8 mouse cellular contexts compared by ENCODE assay signal in genomic region chr17:34117421-34118112, GRCm38 (mm10). TPM values are rescaled to one million over a fixed set of nuclear protein-coding genes. Genes with fewer than 3 reads are reported as not detected.
A peak's percentile ranks its signal among the peaks of the same experiment; 100 is the strongest.
DNase-seq lines count a peak whose midpoint lies in the region; ATAC-seq and TF ChIP-seq lines count a peak whose summit lies in the region.

No protein-coding gene starts in this region.

- peak overlapping the region; percentile 93 for H3K4me2 ChIP-seq in hindbrain, embryonic 13.5 days
- peak overlapping the region; percentile 96 for H3K4me2 ChIP-seq in myocyte (ENCODE audit: low read depth)

- TF ChIP-seq CTCF in layer of hippocampus, adult 2 months (conservative IDR thresholded peaks at IDR 0.05): no peak

- peak overlapping the region; percentile 97 for H3K9ac ChIP-seq in hindbrain, embryonic 13.5 days

- H3K36me3 ChIP-seq in hindbrain, embryonic 13.5 days: peaks cover 57% of the 10 kb centered on the region
- H3K36me3 ChIP-seq in myocyte (ENCODE audit: control insufficient read depth, insufficient read depth): peaks cover 53% of the 10 kb centered on the region

- H3K9me3 ChIP-seq in hindbrain, embryonic 13.5 days: no peaks in the 10 kb centered on the region

- DNase-seq in layer of hippocampus, adult 2 months (ENCODE audit: low spot score in 2 of 2): no peak
- DNase-seq in layer of hippocampus, postnatal 25 days (ENCODE audit: extremely low spot score in 1 of 2, low spot score in 1 of 2): no peak
- DNase-seq in adipocyte (ENCODE audit: low spot score): peak; percentile 71
- DNase-seq in B cell, adult 2 months: no peak
- DNase-seq in adrenal gland, postnatal 10 days: no peak
- no peak for DNase-seq in cerebellum, postnatal 25 days

- H3K27ac ChIP-seq in layer of hippocampus, adult 2 months: peak overlapping the region; percentile 100
- H3K27ac ChIP-seq in hindbrain, embryonic 13.5 days: peak overlapping the region; percentile 100; the same call in 1 of the 2 replicates

- H3ac ChIP-seq in myocyte (ENCODE audit: control insufficient read depth, insufficient read length): peak overlapping the region; percentile 37

- TF ChIP-seq POLR2A in myocyte (IDR thresholded peaks at IDR 0.05; ENCODE audit: insufficient read length, low read depth): no peak

- 1% methylated on average over 5 of the region's 5 CpGs for WGBS in hindbrain, embryonic 13.5 days

- peak overlapping the region; percentile 98 for H3K4me3 ChIP-seq in layer of hippocampus, adult 2 months
- H3K4me3 ChIP-seq in hindbrain, embryonic 13.5 days: peak overlapping the region; percentile 95
- peak overlapping the region; percentile 99 for H3K4me3 ChIP-seq in myocyte

- peaks cover 52% of the 10 kb centered on the region for H3K79me2 ChIP-seq in myocyte (ENCODE audit: control insufficient read depth, insufficient read depth)

- ATAC-seq in hindbrain, embryonic 13.5 days (ENCODE audit: low FRiP score): no peak

- peaks cover 31% of the 10 kb centered on the region for H3K4me1 ChIP-seq in hindbrain, embryonic 13.5 days (replicated peaks)

- H3K27me3 ChIP-seq in hindbrain, embryonic 13.5 days: no peaks in the 10 kb centered on the region
- H3K27me3 ChIP-seq in myocyte (ENCODE audit: control insufficient read depth, insufficient read depth, insufficient read length): no peaks in the 10 kb centered on the region

TF ChIP-seq in myocyte, 11 proteins besides CTCF, POLR2A, EP300 and RAD21:
- TF ChIP-seq POLR2AphosphoS2 (IDR thresholded peaks at IDR 0.05; ENCODE audit: insufficient read length, low read depth) (no peak), USF1 (IDR thresholded peaks at IDR 0.05; ENCODE audit: low read depth) (peak; percentile 59)

RNA-seq across cellular contexts. Expression of gene H2-DMa, which starts 1.8 kb away (rescaled TPM):
- 10 to 100 TPM; 26.2 to 33.1 TPM for total RNA-seq in layer of hippocampus, adult 2 months (2021)
- 10 to 100 TPM; 32.3 to 35.1 TPM for total RNA-seq in layer of hippocampus, postnatal 25 days (2021)
- 14.4 and 16.9 TPM in 2 replicates for polyA plus RNA-seq in hindbrain, embryonic 13.5 days (2015; fragmentation: Nextera tagmentation; extraction: Ambion mirVana)
- 7.2 TPM for polyA plus RNA-seq in myocyte (2012; fragmentation: generic; extraction: Trizol)
- total RNA-seq in adrenal gland, postnatal 10 days (2021): 10 to 100 TPM in 1 of 2 experiments, 1 to 10 TPM in 1; 8.9 to 15.2 TPM

RNA-seq across cellular contexts. Expression of gene Brd2, which starts 4.9 kb away (rescaled TPM):
- 100 to 1,000 TPM; 196 to 200 TPM for total RNA-seq in layer of hippocampus, adult 2 months (2021)
- 100 to 1,000 TPM; 196 to 216 TPM for total RNA-seq in layer of hippocampus, postnatal 25 days (2021)
- 127 and 129 TPM in 2 replicates for polyA plus RNA-seq in hindbrain, embryonic 13.5 days (2015; fragmentation: Nextera tagmentation; extraction: Ambion mirVana)
- 90.1 TPM for polyA plus RNA-seq in myocyte (2012; fragmentation: generic; extraction: Trizol)
- 100 to 1,000 TPM; 170 to 181 TPM for total RNA-seq in adrenal gland, postnatal 10 days (2021)

RNA-seq across cellular contexts. Expression of gene H2-Oa, which starts 25.4 kb away (rescaled TPM):
- total RNA-seq in layer of hippocampus, adult 2 months (2021): under 1 TPM in 1 of 2 experiments, not detected in 1; 0.44 TPM
- under 1 TPM; 0.42 to 0.45 TPM for total RNA-seq in layer of hippocampus, postnatal 25 days (2021)
- polyA plus RNA-seq in hindbrain, embryonic 13.5 days (2015; fragmentation: Nextera tagmentation; extraction: Ambion mirVana): 0.18 TPM in 1 of 2 replicates, not detected in the other
- polyA plus RNA-seq in myocyte (2012; fragmentation: generic; extraction: Trizol): 0.07 TPM
- total RNA-seq in adrenal gland, postnatal 10 days (2021): 1 to 10 TPM; 1.4 to 1.5 TPM

RNA-seq across cellular contexts. Expression of gene H2-DMb2, which starts 25.5 kb away (rescaled TPM):
- under 1 TPM; 0.77 to 0.96 TPM for total RNA-seq in layer of hippocampus, adult 2 months (2021)
- under 1 TPM; 0.69 to 0.94 TPM for total RNA-seq in layer of hippocampus, postnatal 25 days (2021)
- polyA plus RNA-seq in hindbrain, embryonic 13.5 days (2015; fragmentation: Nextera tagmentation; extraction: Ambion mirVana): 0.27 TPM in 2 replicates
- polyA plus RNA-seq in myocyte (2012; fragmentation: generic; extraction: Trizol): not detected
- total RNA-seq in adrenal gland, postnatal 10 days (2021): 1 to 10 TPM; 4.5 to 4.8 TPM

RNA-seq across cellular contexts. Expression of gene H2-DMb1, which starts 35.3 kb away (rescaled TPM):
- total RNA-seq in layer of hippocampus, adult 2 months (2021): 1 to 10 TPM; 1.8 to 2.5 TPM
- total RNA-seq in layer of hippocampus, postnatal 25 days (2021): 1 to 10 TPM; 1.8 to 3.4 TPM
- polyA plus RNA-seq in hindbrain, embryonic 13.5 days (2015; fragmentation: Nextera tagmentation; extraction: Ambion mirVana): 0.60 and 0.84 TPM in 2 replicates
- polyA plus RNA-seq in myocyte (2012; fragmentation: generic; extraction: Trizol): not detected
- total RNA-seq in adrenal gland, postnatal 10 days (2021): 1 to 10 TPM; 3.6 to 5.8 TPM
